Mouse (Mus musculus) testis, adult 2 months (tissue): Measurements from ENCODE around the gene Rbp1.

ENCODE experiments used
- CTCF ChIP-seq: fragments of 200-500 bp; IDR thresholded peaks from 2 replicates; pipeline ENCODE4 v1.5.1; 2012; ENCODE audit warnings: low read depth, mild to moderate bottlenecking, inconsistent platforms, low read length, moderate library complexity; ENCODE audit not compliant: control insufficient read depth, insufficient read depth, insufficient replicate concordance
- POLR2A ChIP-seq: fragments of 200-500 bp; IDR thresholded peaks from 2 replicates; pipeline ENCODE4 v1.6.1; 2012; ENCODE audit warnings: low read depth, mild to moderate bottlenecking, inconsistent platforms, low read length, moderate library complexity; ENCODE audit not compliant: control insufficient read depth

DNA sequence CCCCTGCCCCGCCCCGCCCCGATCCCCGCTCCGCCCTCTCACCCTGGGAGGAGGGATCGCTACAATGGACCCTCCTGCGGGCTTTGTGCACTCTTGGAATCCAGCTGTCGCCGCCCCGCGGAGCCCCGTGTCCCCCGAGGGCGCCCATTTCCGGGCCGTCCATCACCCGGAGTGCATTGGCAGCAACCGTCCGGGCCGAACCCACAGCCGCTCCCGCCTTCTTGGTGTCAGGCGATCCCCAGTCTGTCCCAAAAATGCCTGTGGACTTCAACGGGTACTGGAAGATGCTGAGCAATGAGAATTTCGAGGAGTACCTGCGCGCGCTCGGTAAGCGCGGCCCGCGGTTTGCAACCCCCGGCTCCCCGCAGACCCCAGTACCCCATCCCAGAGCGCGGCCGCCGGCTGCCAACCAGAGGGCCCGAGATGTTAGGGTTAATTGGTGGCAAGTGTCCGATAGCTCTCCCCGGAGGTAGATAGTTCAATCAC, 2.0 kb downstream of the Rbp1 start:
- TF ChIP-seq CTCF (no peak), POLR2A (no peak)
